In genomic region chr14:30880811-30881717, GRCm38 (mm10) we compare ENCODE assay signal across 8 mouse cellular contexts. TPM values are rescaled to one million over a fixed set of nuclear protein-coding genes. Genes with fewer than 3 reads are reported as not detected.
DNase-seq lines count a peak whose midpoint lies in the region; ATAC-seq and TF ChIP-seq lines count a peak whose summit lies in the region.

No protein-coding gene starts in this region.

- no peaks in the 10 kb centered on the region for H3K27me3 ChIP-seq in intestine, postnatal 0 days (replicated peaks; ENCODE audit: control insufficient read depth, insufficient read depth, low read length)
- H3K27me3 ChIP-seq in intestine, embryonic 15.5 days (replicated peaks), result no peaks in the 10 kb centered on the region
- no peaks in the 10 kb centered on the region for H3K27me3 ChIP-seq in MEL (ENCODE audit: control insufficient read depth in 1 of 2, insufficient read depth in 2 of 2, low read length in 2 of 2)
- no peaks in the 10 kb centered on the region for H3K27me3 ChIP-seq in forebrain, embryonic 11.5 days (ENCODE audit: control insufficient read depth, insufficient read depth, low read length)

- no peaks in the 10 kb centered on the region for H3K36me3 ChIP-seq in intestine, postnatal 0 days (ENCODE audit: control insufficient read depth, insufficient read depth)
- H3K36me3 ChIP-seq in intestine, embryonic 15.5 days, result no peaks in the 10 kb centered on the region
- no peaks in the 10 kb centered on the region for H3K36me3 ChIP-seq in MEL (ENCODE audit: control insufficient read depth in 1 of 2, insufficient read depth in 2 of 2, low read length in 2 of 2)
- no peaks in the 10 kb centered on the region for H3K36me3 ChIP-seq in forebrain, embryonic 11.5 days (ENCODE audit: control insufficient read depth, insufficient read depth, low read length)

- no peak for ATAC-seq in intestine, postnatal 0 days
- ATAC-seq in intestine, embryonic 15.5 days, result no peak
- no peak for ATAC-seq in forebrain, embryonic 11.5 days (replicated peaks; ENCODE audit: low FRiP score)

- no peak for TF ChIP-seq EP300 in MEL (IDR thresholded peaks at IDR 0.05; ENCODE audit: low read depth in 1 of 2, low read length in 2 of 2)

- no peak overlapping the region for H3K4me3 ChIP-seq in intestine, postnatal 0 days (ENCODE audit: low read depth, low read length)
- no peak overlapping the region for H3K4me3 ChIP-seq in intestine, embryonic 15.5 days (replicated peaks)
- H3K4me3 ChIP-seq in MEL (ENCODE audit: control insufficient read depth in 1 of 2, insufficient read depth in 1 of 2, low read depth in 2 of 2, low read length in 2 of 2), result no peak overlapping the region
- H3K4me3 ChIP-seq in forebrain, embryonic 11.5 days (ENCODE audit: low read depth, low read length), result no peak overlapping the region

- H3K9ac ChIP-seq in intestine, postnatal 0 days (ENCODE audit: low read depth, low read length), result no peak overlapping the region
- H3K9ac ChIP-seq in intestine, embryonic 15.5 days, result no peak overlapping the region
- H3K9ac ChIP-seq in MEL (ENCODE audit: control insufficient read depth, low read depth, low read length, poor library complexity, severe bottlenecking), result no peak overlapping the region
- no peak overlapping the region for H3K9ac ChIP-seq in forebrain, embryonic 11.5 days (ENCODE audit: low read length)

- H3K27ac ChIP-seq in intestine, postnatal 0 days (ENCODE audit: low read depth, low read length), result no peak overlapping the region
- H3K27ac ChIP-seq in intestine, embryonic 15.5 days, result no peak overlapping the region
- H3K27ac ChIP-seq in MEL (ENCODE audit: control insufficient read depth, low read depth, low read length), result no peak overlapping the region
- H3K27ac ChIP-seq in forebrain, embryonic 11.5 days (ENCODE audit: low read depth, low read length), result no peak overlapping the region

- 0 out of 2 replicates have a peak, but pooled peaks cover 2% of the 10 kb centered on the region for H3K4me1 ChIP-seq in intestine, postnatal 0 days (replicated peaks; ENCODE audit: control insufficient read depth, insufficient read depth, low read length)
- H3K4me1 ChIP-seq in intestine, embryonic 15.5 days (replicated peaks), result peaks cover 14% of the 10 kb centered on the region
- H3K4me1 ChIP-seq in MEL (ENCODE audit: control insufficient read depth in 1 of 2, insufficient read depth in 2 of 2, low read length in 2 of 2), result no peaks in the 10 kb centered on the region
- H3K4me1 ChIP-seq in forebrain, embryonic 11.5 days (replicated peaks; ENCODE audit: control insufficient read depth, insufficient read depth, low read length), result no peaks in the 10 kb centered on the region

- TF ChIP-seq POLR2A in MEL (IDR thresholded peaks at IDR 0.05; ENCODE audit: control insufficient read depth in 1 of 2, insufficient read depth in 1 of 2, low read depth in 1 of 2, low read length in 2 of 2, poor library complexity in 1 of 2), result no peak

- no peak overlapping the region for H3K4me2 ChIP-seq in intestine, postnatal 0 days (replicated peaks; ENCODE audit: low read depth)
- no peak overlapping the region for H3K4me2 ChIP-seq in intestine, embryonic 15.5 days (replicated peaks)
- no peak overlapping the region for H3K4me2 ChIP-seq in forebrain, embryonic 11.5 days (ENCODE audit: low read depth, low read length, severe bottlenecking)

- TF ChIP-seq CTCF in intestine, postnatal 0 days (IDR thresholded peaks at IDR 0.05; ENCODE audit: low read depth), result peak; percentile 79
- TF ChIP-seq CTCF in MEL (IDR thresholded peaks at IDR 0.05 in 2 of 3, conservative IDR thresholded peaks at IDR 0.05 in 1 of 3; ENCODE audit: control insufficient read depth in 1 of 3, insufficient read depth in 1 of 3, low read depth in 2 of 3, low read length in 3 of 3, poor library complexity in 1 of 3, severe bottlenecking in 1 of 3), result peak; percentile 74 to 84 (median 79)

- DNase-seq in 3T3-L1 (ENCODE audit: low read depth, low spot score), result peak; percentile 68
- DNase-seq in MEL (ENCODE audit: low read depth, low spot score), result peak; percentile 75
- DNase-seq in cerebellum, postnatal 25 days, result peak; percentile 70 to 83
- peak; percentile 45 for DNase-seq in induced T-regulatory cell, adult 2 months (ENCODE audit: low read depth)
- DNase-seq in mesoderm, embryonic 11.5 days (ENCODE audit: low read depth, low spot score), result peak; percentile 23
- no peak for DNase-seq in forebrain, embryonic 11.5 days (ENCODE audit: low spot score)

- peak; percentile 86 for TF ChIP-seq RAD21 in MEL (IDR thresholded peaks at IDR 0.05; ENCODE audit: low read depth, low read length)

- WGBS in intestine, postnatal 0 days, result 83% methylated on average over 17 of the region's 17 CpGs
- WGBS in intestine, embryonic 15.5 days, result 84% methylated on average over 17 of the region's 17 CpGs
- 83% methylated on average over 17 of the region's 17 CpGs for WGBS in forebrain, embryonic 11.5 days

- H3K9me3 ChIP-seq in intestine, postnatal 0 days (ENCODE audit: control insufficient read depth), result no peaks in the 10 kb centered on the region
- H3K9me3 ChIP-seq in intestine, embryonic 15.5 days, result no peaks in the 10 kb centered on the region
- no peaks in the 10 kb centered on the region for H3K9me3 ChIP-seq in MEL (replicated peaks; ENCODE audit: insufficient read depth, low read length)
- no peaks in the 10 kb centered on the region for H3K9me3 ChIP-seq in forebrain, embryonic 11.5 days (ENCODE audit: control insufficient read depth, low read length)

- H3K79me2 ChIP-seq in MEL (ENCODE audit: control insufficient read depth, insufficient read depth, low read length, poor library complexity), result no peaks in the 10 kb centered on the region

TF ChIP-seq in MEL, 35 proteins besides CTCF, POLR2A, EP300 and RAD21:
- TF ChIP-seq NELFE (IDR thresholded peaks at IDR 0.05; ENCODE audit: low read depth, low read length), result no peak
- no peak for TF ChIP-seq POLR2AphosphoS5 (IDR thresholded peaks at IDR 0.05; ENCODE audit: borderline replicate concordance, low read depth, low read length)
- TF ChIP-seq MAX (IDR thresholded peaks at IDR 0.05; ENCODE audit: low read length), result no peak
- TF ChIP-seq ZC3H11A (IDR thresholded peaks at IDR 0.05; ENCODE audit: low read depth, low read length), result peak; percentile 63; the same call in 1 of the 2 replicates
- TF ChIP-seq POLR2AphosphoS2 (IDR thresholded peaks at IDR 0.05; ENCODE audit: low read length), result no peak
- peak; percentile 73 for TF ChIP-seq SMC3 (IDR thresholded peaks at IDR 0.05; ENCODE audit: low read depth, low read length)
- no peak for TF ChIP-seq ZMIZ1 (IDR thresholded peaks at IDR 0.05; ENCODE audit: low read depth, low read length)
- TF ChIP-seq USF1 (IDR thresholded peaks at IDR 0.05; ENCODE audit: low read depth, low read length), result no peak
- no peak for TF ChIP-seq SIN3A (IDR thresholded peaks at IDR 0.05; ENCODE audit: low read length)

RNA-seq across cellular contexts. Expression of gene Mustn1, which starts 2.1 kb away (rescaled TPM):
- 24.7 and 27.2 TPM in 2 replicates for polyA plus RNA-seq in intestine, postnatal 0 days (2015; fragmentation: Nextera tagmentation; extraction: Ambion mirVana)
- 8.1 and 8.3 TPM in 2 replicates for polyA plus RNA-seq in intestine, embryonic 15.5 days (2015; fragmentation: Nextera tagmentation; extraction: Ambion mirVana)
- total RNA-seq in MEL (2012; rRNA removed), result 0.08 and 0.16 TPM in 2 replicates
- polyA plus RNA-seq in MEL (2012; ENCODE audit: insufficient read depth in 1 of 2, insufficient read length in 2 of 2, low read depth in 1 of 2, low replicate concordance in 2 of 2, missing spikeins in 1 of 2), result under 1 TPM in 1 of 2 experiments, not detected in 1; 0.22 TPM
- polyA plus RNA-seq in forebrain, embryonic 11.5 days (2014; fragmentation: Nextera tagmentation; extraction: Ambion mirVana), result 0.51 TPM in 2 replicates

RNA-seq across cellular contexts. Expression of gene Itih4, which starts 5.2 kb away (rescaled TPM):
- polyA plus RNA-seq in intestine, postnatal 0 days (2015; fragmentation: Nextera tagmentation; extraction: Ambion mirVana), result 0.16 TPM in 1 of 2 replicates, not detected in the other
- polyA plus RNA-seq in intestine, embryonic 15.5 days (2015; fragmentation: Nextera tagmentation; extraction: Ambion mirVana), result 1.1 and 2.6 TPM in 2 replicates
- not detected in 2 replicates for total RNA-seq in MEL (2012; rRNA removed)
- not detected for polyA plus RNA-seq in MEL (2012; ENCODE audit: insufficient read depth in 1 of 2, insufficient read length in 2 of 2, low read depth in 1 of 2, low replicate concordance in 2 of 2, missing spikeins in 1 of 2)
- polyA plus RNA-seq in forebrain, embryonic 11.5 days (2014; fragmentation: Nextera tagmentation; extraction: Ambion mirVana), result not detected in 2 replicates

RNA-seq across cellular contexts. Expression of gene Itih3, which starts 42.5 kb away (rescaled TPM):
- polyA plus RNA-seq in intestine, postnatal 0 days (2015; fragmentation: Nextera tagmentation; extraction: Ambion mirVana), result 3.9 and 4.7 TPM in 2 replicates
- polyA plus RNA-seq in intestine, embryonic 15.5 days (2015; fragmentation: Nextera tagmentation; extraction: Ambion mirVana), result 3.2 and 5.1 TPM in 2 replicates
- not detected in 2 replicates for total RNA-seq in MEL (2012; rRNA removed)
- polyA plus RNA-seq in MEL (2012; ENCODE audit: insufficient read depth in 1 of 2, insufficient read length in 2 of 2, low read depth in 1 of 2, low replicate concordance in 2 of 2, missing spikeins in 1 of 2), result not detected
- polyA plus RNA-seq in forebrain, embryonic 11.5 days (2014; fragmentation: Nextera tagmentation; extraction: Ambion mirVana), result 0.05 and 0.16 TPM in 2 replicates

RNA-seq across cellular contexts. Expression of gene Tmem110, which starts 55.7 kb away (rescaled TPM):
- 17.5 and 18.0 TPM in 2 replicates for polyA plus RNA-seq in intestine, postnatal 0 days (2015; fragmentation: Nextera tagmentation; extraction: Ambion mirVana)
- polyA plus RNA-seq in intestine, embryonic 15.5 days (2015; fragmentation: Nextera tagmentation; extraction: Ambion mirVana), result 22.0 and 22.2 TPM in 2 replicates
- 9.3 and 11.6 TPM in 2 replicates for total RNA-seq in MEL (2012; rRNA removed)
- 10 to 100 TPM in 1 of 2 experiments, not detected in 1; 21.0 TPM for polyA plus RNA-seq in MEL (2012; ENCODE audit: insufficient read depth in 1 of 2, insufficient read length in 2 of 2, low read depth in 1 of 2, low replicate concordance in 2 of 2, missing spikeins in 1 of 2)
- 24.2 and 24.7 TPM in 2 replicates for polyA plus RNA-seq in forebrain, embryonic 11.5 days (2014; fragmentation: Nextera tagmentation; extraction: Ambion mirVana)
